Mouse (Mus musculus) forebrain, embryonic 14.5 days (tissue): ENCODE measurements around the gene 4930578G10Rik. TPM values are rescaled to one million over a fixed set of nuclear protein-coding genes. Genes with fewer than 3 reads are reported as not detected.
A peak's percentile ranks its signal among the peaks of the same experiment; 100 is the strongest.

Experiments
- ATAC-seq: fragments of 200-750 bp; cut with Nextera tagmentation; 2 replicates; pipeline ENCODE4 v1.8.0; 2017; ENCODE audit warnings: mild to moderate bottlenecking, moderate library complexity
- DNase-seq: peaks from one replicate; pipeline ENCODE4 v3.0.0-alpha.2; 2015; ENCODE audit warnings: low spot score
- H3K27ac ChIP-seq: fragments of 300-500 bp; sonication (generic); 2 replicates; pipeline ENCODE4 v1.5.1; 2014; ENCODE audit warnings: low read depth, mild to moderate bottlenecking, control low read depth, low read length, moderate library complexity
- H3K27me3 ChIP-seq: fragments of 300-500 bp; sonication (generic); replicated peaks from 2 replicates; pipeline ENCODE4 v1.6.1; 2014; ENCODE audit warnings: low read length, control low read depth, mixed read lengths; ENCODE audit not compliant: control insufficient read depth, insufficient read depth
- H3K36me3 ChIP-seq: fragments of 300-500 bp; sonication (generic); 2 replicates; pipeline ENCODE4 v1.6.1; 2014; ENCODE audit warnings: low read length, control low read depth; ENCODE audit not compliant: control insufficient read depth, insufficient read depth
- H3K4me1 ChIP-seq: fragments of 300-500 bp; sonication (generic); 2 replicates; pipeline ENCODE4 v1.6.1; 2014; ENCODE audit warnings: antibody characterized with exemption, low read length, control low read depth; ENCODE audit not compliant: control insufficient read depth, insufficient read depth
- H3K4me2 ChIP-seq: fragments of 300-500 bp; sonication (generic); 2 replicates; pipeline ENCODE4 v1.6.1; 2014; ENCODE audit warnings: mild to moderate bottlenecking, control low read depth, low read length
- H3K4me3 ChIP-seq: fragments of 300-500 bp; sonication (generic); 2 replicates; pipeline ENCODE4 v1.5.1; 2014; ENCODE audit warnings: low read depth, low read length, control low read depth
- H3K9ac ChIP-seq: fragments of 300-500 bp; sonication (generic); 2 replicates; pipeline ENCODE4 v1.6.1; 2014; ENCODE audit warnings: mild to moderate bottlenecking, low read length, control low read depth, moderate library complexity
- H3K9me3 ChIP-seq: fragments of 300-500 bp; sonication (generic); replicated peaks from 2 replicates; pipeline ENCODE4 v1.6.1; 2016; ENCODE audit warnings: low read length, control low read depth, mixed read lengths; ENCODE audit not compliant: control insufficient read depth
- WGBS: fragments of 180-500 bp; shearing (Covaris S2); extraction: QIAGEN DNeasy Blood & Tissue Kit; methylation state at CpG from one replicate; pipeline ENCODE4 v1.1.7; 2014; 5-methylcytosine and 5-hydroxymethylcytosine counted together
- polyA plus RNA-seq: library from polyadenylated mRNA; unstranded; fragments of >200 nt; fragmentation: Nextera tagmentation; extraction: Ambion mirVana; gene quantifications from 2 replicates; pipeline ENCODE4 v1.2.1, GENCODE M21; 2014

The 4930578G10Rik gene
- polyA plus RNA-seq, 1 experiment from 2014 or later = 0.51 TPM

GRCm38 (mm10) chr4:42886926-42887325, 151.6 kb downstream of the 4930578G10Rik start:
- H3K27ac ChIP-seq = no peak overlapping the region
- no peaks in the 10 kb centered on the region for H3K27me3 ChIP-seq
- H3K36me3 ChIP-seq = no peaks in the 10 kb centered on the region
- no peak overlapping the region for H3K9ac ChIP-seq
- no peak overlapping the region for H3K4me3 ChIP-seq
- no peaks in the 10 kb centered on the region for H3K9me3 ChIP-seq
- ATAC-seq (no peak), DNase-seq (no peak)
- WGBS = 91% methylated on average over 6 of the region's 6 CpGs
- no peaks in the 10 kb centered on the region for H3K4me1 ChIP-seq
- H3K4me2 ChIP-seq = no peak overlapping the region

DNA sequence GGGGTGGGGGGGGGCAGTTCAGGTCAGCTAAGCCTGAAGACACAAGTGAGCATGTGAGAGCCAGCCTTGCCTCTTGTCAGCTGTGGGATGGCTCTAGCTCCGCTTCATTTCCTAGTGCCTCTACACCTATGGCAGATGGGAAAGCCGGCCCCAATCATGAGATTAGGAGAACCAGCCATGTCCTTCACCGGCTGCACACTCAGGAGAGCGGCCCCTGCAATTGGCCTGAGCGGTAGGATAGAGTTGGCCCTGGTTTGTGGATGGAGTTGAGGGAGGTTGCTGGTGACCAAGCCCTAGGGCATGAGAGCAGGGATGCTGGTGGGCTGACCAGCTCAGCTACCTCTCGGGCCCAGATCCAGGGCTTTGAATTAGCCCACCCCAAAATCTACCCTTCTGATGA, 153.5 kb downstream of the 4930578G10Rik start:
- Histone ChIP-seq H3K4me3 (no peak overlapping the region), H3K27ac (no peak overlapping the region), H3K9me3 (no peaks in the 10 kb centered on the region), H3K27me3 (no peaks in the 10 kb centered on the region), H3K4me1 (no peaks in the 10 kb centered on the region), H3K9ac (no peak overlapping the region), H3K36me3 (no peaks in the 10 kb centered on the region), H3K4me2 (no peak overlapping the region)
- no peak for ATAC-seq
- WGBS = 94% methylated on average over 6 of the region's 6 CpGs
- no peak for DNase-seq

DNA sequence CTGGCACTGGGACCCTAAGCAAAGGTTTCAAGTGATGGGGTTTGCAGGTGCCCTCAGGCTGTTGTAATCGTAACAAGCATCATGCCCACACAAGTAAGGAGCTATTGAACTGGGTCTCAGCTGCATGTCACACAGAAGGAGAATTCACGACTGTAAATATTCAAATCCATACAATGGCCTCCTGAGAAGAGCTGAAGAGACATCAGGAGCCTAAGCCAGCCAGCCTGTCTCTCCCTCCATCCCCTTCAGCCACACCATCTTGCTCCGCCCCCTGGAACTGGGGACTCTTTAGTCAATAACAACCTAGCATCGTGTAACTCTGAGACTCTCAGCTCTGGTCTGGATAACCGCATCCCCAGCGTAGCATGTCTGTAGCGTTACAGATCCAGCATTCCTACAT, 155.8 kb downstream of the 4930578G10Rik start:
- WGBS = 69% methylated on average over 7 of the region's 7 CpGs
- no peaks in the 10 kb centered on the region for H3K27me3 ChIP-seq
- H3K9ac ChIP-seq = no peak overlapping the region

GRCm38 (mm10) chr4:42895118-42895517, 159.8 kb downstream of the 4930578G10Rik start:
- Histone ChIP-seq H3K27ac (no peak overlapping the region), H3K9ac (no peak overlapping the region), H3K4me1 (peaks cover 5% of the 10 kb centered on the region; the same call in 1 of the 2 replicates), H3K4me3 (no peak overlapping the region), H3K9me3 (no peaks in the 10 kb centered on the region), H3K27me3 (no peaks in the 10 kb centered on the region), H3K4me2 (no peak overlapping the region), H3K36me3 (no peaks in the 10 kb centered on the region)
- DNase-seq (peak; percentile 54), ATAC-seq (peak; percentile 65)
- WGBS = 24% methylated on average over 7 of the region's 7 CpGs

More for the DNA sequence above, 155.8 kb downstream of the 4930578G10Rik start:
- H3K4me2 ChIP-seq = no peak overlapping the region
- no peak overlapping the region for H3K4me3 ChIP-seq
- peaks cover 5% of the 10 kb centered on the region; the same call in 1 of the 2 replicates for H3K4me1 ChIP-seq
- no peak for ATAC-seq
- H3K27ac ChIP-seq = no peak overlapping the region
- H3K36me3 ChIP-seq = no peaks in the 10 kb centered on the region
- no peaks in the 10 kb centered on the region for H3K9me3 ChIP-seq
- no peak for DNase-seq

Other genes starting within 250 kb of the 4930578G10Rik start
- not detected in 2 replicates for gene Fam205a2, start 207.4 kb upstream of the 4930578G10Rik start, polyA plus RNA-seq
- not detected in 2 replicates for gene Gm10591, start 123.3 kb upstream of the 4930578G10Rik start, polyA plus RNA-seq
- gene Gm2564, start 105.8 kb upstream of the 4930578G10Rik start, polyA plus RNA-seq = not detected in 2 replicates
- not detected in 2 replicates for gene Ccl27b, start 80.3 kb upstream of the 4930578G10Rik start, polyA plus RNA-seq
- not detected in 2 replicates for gene Il11ra2, start 73.7 kb upstream of the 4930578G10Rik start, polyA plus RNA-seq
- gene Ccl19, start 21.0 kb downstream of the 4930578G10Rik start, polyA plus RNA-seq = not detected in 2 replicates
- 0.55 and 0.80 TPM in 2 replicates for gene Ccl21a, start 38.4 kb downstream of the 4930578G10Rik start, polyA plus RNA-seq
- gene Fam205a1, start 118.3 kb downstream of the 4930578G10Rik start, polyA plus RNA-seq = not detected in 2 replicates
- 0.10 and 0.41 TPM in 2 replicates for gene Gm12394, start 121.2 kb downstream of the 4930578G10Rik start, polyA plus RNA-seq
- 0.64 and 0.98 TPM in 2 replicates for gene Fam205c, start 138.7 kb downstream of the 4930578G10Rik start, polyA plus RNA-seq
- gene Phf24, start 181.1 kb downstream of the 4930578G10Rik start, polyA plus RNA-seq = 11.8 and 17.2 TPM in 2 replicates
- 52.1 and 61.1 TPM in 2 replicates for gene Dnajb5, start 214.3 kb downstream of the 4930578G10Rik start, polyA plus RNA-seq
- gene 1700022I11Rik, start 234.1 kb downstream of the 4930578G10Rik start, polyA plus RNA-seq = 0.47 and 0.53 TPM in 2 replicates